Mouse (Mus musculus): ENCODE results near the gene Fam76b. TPM values are rescaled to one million over a fixed set of nuclear protein-coding genes. Genes with fewer than 3 reads are reported as not detected.

The Fam76b gene
- total and polyA plus RNA-seq, 3 experiments: 27.9 to 43.8 (median 39.2) TPM

- Histone ChIP-seq H3K79me2 (ENCODE audit: control insufficient read depth, insufficient read depth, low read length, poor library complexity) (peaks cover 52% of the 10 kb centered on the region), H3K27me3 (ENCODE audit: control insufficient read depth in 1 of 2, insufficient read depth in 2 of 2, low read length in 2 of 2) (no peaks in the 10 kb centered on the region), H3K4me3 (ENCODE audit: control insufficient read depth in 1 of 2, insufficient read depth in 1 of 2, low read depth in 2 of 2, low read length in 2 of 2) (peak overlapping the region; percentile 70 to 84), H3K9ac (ENCODE audit: control insufficient read depth, low read depth, low read length, poor library complexity, severe bottlenecking) (peak overlapping the region; percentile 77), H3K27ac (ENCODE audit: control insufficient read depth, low read depth, low read length) (peak overlapping the region; percentile 65), H3K36me3 (ENCODE audit: control insufficient read depth in 1 of 2, insufficient read depth in 2 of 2, low read length in 2 of 2) (peaks cover 51 to 52% of the 10 kb centered on the region in 2 experiments), H3K9me3 (replicated peaks; ENCODE audit: insufficient read depth, low read length) (no peaks in the 10 kb centered on the region), H3K4me1 (ENCODE audit: control insufficient read depth in 1 of 2, insufficient read depth in 2 of 2, low read length in 2 of 2) (peaks cover 15 to 16% of the 10 kb centered on the region in 2 experiments)
- TF ChIP-seq SIN3A (IDR thresholded peaks at IDR 0.05; ENCODE audit: low read length): no peak
- TF ChIP-seq CHD2 (IDR thresholded peaks at IDR 0.05; ENCODE audit: low read length): no peak
- peak; percentile 67; the same call in 1 of the 2 replicates for TF ChIP-seq TBP (IDR thresholded peaks at IDR 0.05; ENCODE audit: low read depth, low read length)
- TF ChIP-seq POLR2AphosphoS2 (IDR thresholded peaks at IDR 0.05; ENCODE audit: low read length): no peak
- no peak for TF ChIP-seq ZMIZ1 (IDR thresholded peaks at IDR 0.05; ENCODE audit: low read depth, low read length)
- no peak for TF ChIP-seq MAX (IDR thresholded peaks at IDR 0.05; ENCODE audit: low read length)
- no peak for TF ChIP-seq ELF1 (IDR thresholded peaks at IDR 0.05; ENCODE audit: low read depth, low read length)
- no peak for TF ChIP-seq MAFK (IDR thresholded peaks at IDR 0.05; ENCODE audit: borderline replicate concordance, low read depth, low read length)
- no peak for DNase-seq (ENCODE audit: low read depth, low spot score)
Measured at GRCm38 (mm10) chr9:13828087-13828441, 548 bp downstream of the Fam76b start.

GRCm38 (mm10) chr9:13835256-13835655 lies 7.7 kb downstream of the Fam76b start:
- peak; percentile 93 for DNase-seq (ENCODE audit: low read depth, low spot score)
- Histone ChIP-seq H3K79me2 (ENCODE audit: control insufficient read depth, insufficient read depth, low read length, poor library complexity) (peaks cover 15% of the 10 kb centered on the region; the same call in 1 of the 2 replicates), H3K4me1 (ENCODE audit: control insufficient read depth in 1 of 2, insufficient read depth in 2 of 2, low read length in 2 of 2) (peaks cover 13 to 36% of the 10 kb centered on the region in 2 experiments), H3K27me3 (ENCODE audit: control insufficient read depth in 1 of 2, insufficient read depth in 2 of 2, low read length in 2 of 2) (no peaks in the 10 kb centered on the region), H3K27ac (ENCODE audit: control insufficient read depth, low read depth, low read length) (peak overlapping the region; percentile 63), H3K9me3 (replicated peaks; ENCODE audit: insufficient read depth, low read length) (no peaks in the 10 kb centered on the region), H3K4me3 (ENCODE audit: control insufficient read depth in 1 of 2, insufficient read depth in 1 of 2, low read depth in 2 of 2, low read length in 2 of 2) (no peak overlapping the region), H3K36me3 (ENCODE audit: control insufficient read depth in 1 of 2, insufficient read depth in 2 of 2, low read length in 2 of 2) (peaks cover 64 to 91% of the 10 kb centered on the region in 2 experiments), H3K9ac (ENCODE audit: control insufficient read depth, low read depth, low read length, poor library complexity, severe bottlenecking) (no peak overlapping the region)
- TF ChIP-seq E2F4 (IDR thresholded peaks at IDR 0.05; ENCODE audit: borderline replicate concordance, low read depth, low read length) (no peak), TAL1 (IDR thresholded peaks at IDR 0.05; ENCODE audit: low read length) (peak; percentile 20; the same call in 1 of the 2 replicates)

GRCm38 (mm10) chr9:13836726-13837125 lies 9.2 kb downstream of the Fam76b start:
- no peaks in the 10 kb centered on the region for H3K27me3 ChIP-seq (ENCODE audit: control insufficient read depth in 1 of 2, insufficient read depth in 2 of 2, low read length in 2 of 2)
- peaks cover 55 to 90% of the 10 kb centered on the region in 2 experiments for H3K36me3 ChIP-seq (ENCODE audit: control insufficient read depth in 1 of 2, insufficient read depth in 2 of 2, low read length in 2 of 2)
- DNase-seq (ENCODE audit: low read depth, low spot score): peak; percentile 61
- TF ChIP-seq SMC3 (IDR thresholded peaks at IDR 0.05; ENCODE audit: low read depth, low read length) (no peak), TCF12 (IDR thresholded peaks at IDR 0.05; ENCODE audit: low read depth, low read length) (no peak), NRF1 (IDR thresholded peaks at IDR 0.05; ENCODE audit: insufficient read depth, low read depth, low read length, poor library complexity, severe bottlenecking) (no peak), MYB (IDR thresholded peaks at IDR 0.05; ENCODE audit: low read depth, low read length) (no peak), POLR2AphosphoS5 (IDR thresholded peaks at IDR 0.05; ENCODE audit: borderline replicate concordance, low read depth, low read length) (no peak), MEF2A (IDR thresholded peaks at IDR 0.05; ENCODE audit: extremely low read depth, insufficient replicate concordance, low read depth, low read length, poor library complexity, severe bottlenecking) (no peak), POLR2A (IDR thresholded peaks at IDR 0.05; ENCODE audit: control insufficient read depth in 1 of 2, insufficient read depth in 1 of 2, low read depth in 1 of 2, low read length in 2 of 2, poor library complexity in 1 of 2) (no peak; a peak in 1 of 4 replicates), MXI1 (IDR thresholded peaks at IDR 0.05; ENCODE audit: low read depth, low read length) (no peak), EP300 (IDR thresholded peaks at IDR 0.05; ENCODE audit: low read depth in 1 of 2, low read length in 2 of 2) (no peak), KAT2A (conservative IDR thresholded peaks at IDR 0.05; ENCODE audit: low read depth, low read length) (no peak), BHLHE40 (IDR thresholded peaks at IDR 0.05; ENCODE audit: borderline replicate concordance, low read depth, low read length) (no peak), USF1 (IDR thresholded peaks at IDR 0.05; ENCODE audit: low read depth, low read length) (no peak), RAD21 (IDR thresholded peaks at IDR 0.05; ENCODE audit: low read depth, low read length) (no peak), TBP (IDR thresholded peaks at IDR 0.05; ENCODE audit: low read depth, low read length) (no peak), RCOR1 (IDR thresholded peaks at IDR 0.05; ENCODE audit: low read depth, low read length) (no peak), MAX (IDR thresholded peaks at IDR 0.05; ENCODE audit: low read length) (no peak), TAL1 (IDR thresholded peaks at IDR 0.05; ENCODE audit: low read length) (no peak), ETS1 (IDR thresholded peaks at IDR 0.05; ENCODE audit: low read depth, low read length) (no peak), POLR2AphosphoS2 (IDR thresholded peaks at IDR 0.05; ENCODE audit: low read length) (no peak), E2F4 (IDR thresholded peaks at IDR 0.05; ENCODE audit: borderline replicate concordance, low read depth, low read length) (no peak)
- no peaks in the 10 kb centered on the region for H3K9me3 ChIP-seq (replicated peaks; ENCODE audit: insufficient read depth, low read length)
- H3K4me1 ChIP-seq (ENCODE audit: control insufficient read depth in 1 of 2, insufficient read depth in 2 of 2, low read length in 2 of 2): peaks cover 13 to 36% of the 10 kb centered on the region in 2 experiments
- peaks cover 10% of the 10 kb centered on the region; the same call in 1 of the 2 replicates for H3K79me2 ChIP-seq (ENCODE audit: control insufficient read depth, insufficient read depth, low read length, poor library complexity)
- no peak overlapping the region for H3K27ac ChIP-seq (ENCODE audit: control insufficient read depth, low read depth, low read length)
- no peak overlapping the region for H3K4me3 ChIP-seq (ENCODE audit: control insufficient read depth in 1 of 2, insufficient read depth in 1 of 2, low read depth in 2 of 2, low read length in 2 of 2)
- no peak overlapping the region for H3K9ac ChIP-seq (ENCODE audit: control insufficient read depth, low read depth, low read length, poor library complexity, severe bottlenecking)

All from MEL (cell line).